Mouse (Mus musculus) ES-Bruce4 (cell line): ENCODE measurements around the gene Ambra1. TPM values are rescaled to one million over a fixed set of nuclear protein-coding genes. Genes with fewer than 3 reads are reported as not detected.

ENCODE experiments used
- H3K27ac ChIP-seq: 2 replicates; pipeline ENCODE4 v1.5.1; 2012; ENCODE audit warnings: low read length, inconsistent platforms; ENCODE audit not compliant: insufficient read depth
- H3K27me3 ChIP-seq: 2 replicates; pipeline ENCODE4 v1.6.1; 2012; ENCODE audit warnings: mild to moderate bottlenecking, low read length, inconsistent platforms; ENCODE audit not compliant: control insufficient read depth, poor library complexity, insufficient read depth, severe bottlenecking
- H3K36me3 ChIP-seq: 2 replicates; pipeline ENCODE4 v1.6.1; 2012; ENCODE audit warnings: inconsistent platforms, mild to moderate bottlenecking, low read length, moderate library complexity; ENCODE audit not compliant: control insufficient read depth, poor library complexity, insufficient read depth, severe bottlenecking
- H3K4me1 ChIP-seq: one replicate; pipeline ENCODE4 v1.8.1; 2011; ENCODE audit warnings: low read length; ENCODE audit not compliant: control insufficient read depth, insufficient read depth
- H3K4me3 ChIP-seq: 2 replicates; pipeline ENCODE4 v1.5.1; 2011; ENCODE audit warnings: low read depth, mild to moderate bottlenecking, low read length
- H3K9ac ChIP-seq: 2 replicates; pipeline ENCODE4 v1.6.1; 2012; ENCODE audit warnings: low read depth, mild to moderate bottlenecking, inconsistent platforms; ENCODE audit not compliant: poor library complexity, severe bottlenecking
- H3K9me3 ChIP-seq: replicated peaks from 2 replicates; pipeline ENCODE4 v1.6.1; 2012; ENCODE audit warnings: mild to moderate bottlenecking, low read length, inconsistent platforms; ENCODE audit not compliant: control insufficient read depth, poor library complexity, insufficient read depth, severe bottlenecking
- CTCF ChIP-seq: IDR thresholded peaks from one replicate; pipeline ENCODE4 v1.8.1; 2011; ENCODE audit warnings: low read depth, low read length
- EP300 ChIP-seq: IDR thresholded peaks from 2 replicates; pipeline ENCODE4 v1.6.1; 2011; ENCODE audit warnings: low read depth, low read length; ENCODE audit not compliant: insufficient read depth
- POLR2A ChIP-seq: IDR thresholded peaks from one replicate; pipeline ENCODE4 v1.8.1; 2011; ENCODE audit warnings: low read length; ENCODE audit not compliant: insufficient read depth
- polyA plus RNA-seq: library from polyadenylated mRNA; stranded (reverse); fragments of >200 nt; gene quantifications from 2 replicates; pipeline ENCODE4 v1.2.4, GENCODE M21; 2011; ENCODE audit warnings: low read depth; ENCODE audit not compliant: missing spikeins, insufficient read depth, insufficient read length

The Ambra1 gene
- polyA plus RNA-seq: 43.1 and 50.4 TPM in 2 replicates

GRCm38 (mm10) chr2:91729971-91730821 is at the start of gene Ambra1:
Gene Ambra1 (plus strand): TSS chr2:91730134.
- Histone ChIP-seq H3K36me3 (no peaks in the 10 kb centered on the region), H3K27me3 (no peaks in the 10 kb centered on the region), H3K9ac (peak within 1 kb of the TSS; percentile 96), H3K4me3 (peak within 1 kb of the TSS; percentile 100), H3K4me1 (peaks cover 1% of the 10 kb centered on the region), H3K9me3 (no peaks in the 10 kb centered on the region), H3K27ac (peak within 1 kb of the TSS; percentile 91)
- TF ChIP-seq POLR2A (no peak), EP300 (0 out of 2 replicates have a peak, but pooled peaks have one; percentile 41)

- no peaks in the 10 kb centered on the region for H3K9me3 ChIP-seq
- peaks cover 34% of the 10 kb centered on the region for H3K36me3 ChIP-seq
- H3K27me3 ChIP-seq: no peaks in the 10 kb centered on the region
- H3K27ac ChIP-seq: no peak overlapping the region
- no peak overlapping the region for H3K9ac ChIP-seq
- no peak overlapping the region for H3K4me3 ChIP-seq
- H3K4me1 ChIP-seq: no peaks in the 10 kb centered on the region
- TF ChIP-seq EP300: no peak
- no peak for TF ChIP-seq POLR2A
- peak; percentile 21 for TF ChIP-seq CTCF
Measured at GRCm38 (mm10) chr2:91682850-91683249, 47.1 kb upstream of the Ambra1 start.

DNA sequence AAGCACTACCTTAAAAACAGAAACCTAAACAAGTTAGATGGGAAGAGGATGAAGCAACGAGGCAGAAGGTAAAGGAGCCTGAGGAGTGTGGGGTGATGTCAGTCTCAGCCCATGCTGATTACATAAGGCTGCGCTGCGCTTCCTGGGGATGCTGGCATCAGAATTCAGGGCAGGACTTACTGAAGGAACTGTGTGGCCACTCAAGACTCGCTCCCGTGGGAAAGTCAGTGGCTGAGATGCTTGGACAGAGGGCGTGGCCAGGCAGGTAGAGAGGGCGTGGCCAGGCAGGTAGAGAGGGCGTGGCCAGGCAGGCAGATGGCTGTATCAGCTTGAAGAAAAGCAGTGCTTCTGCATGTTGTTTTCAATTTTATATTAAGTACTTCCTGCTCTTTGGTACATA is 46.0 kb upstream of the Ambra1 start:
- Histone ChIP-seq H3K36me3 (peaks cover 36% of the 10 kb centered on the region), H3K9me3 (no peaks in the 10 kb centered on the region), H3K27me3 (no peaks in the 10 kb centered on the region), H3K27ac (no peak overlapping the region), H3K9ac (no peak overlapping the region), H3K4me3 (no peak overlapping the region), H3K4me1 (no peaks in the 10 kb centered on the region)
- no peak for TF ChIP-seq POLR2A
- TF ChIP-seq EP300: no peak
- TF ChIP-seq CTCF: no peak

GRCm38 (mm10) chr2:91689452-91689851 is 40.5 kb upstream of the Ambra1 start:
- H3K27ac ChIP-seq: no peak overlapping the region
- no peak overlapping the region for H3K9ac ChIP-seq
- TF ChIP-seq EP300 (no peak), POLR2A (no peak), CTCF (no peak)
- H3K27me3 ChIP-seq: no peaks in the 10 kb centered on the region
- H3K9me3 ChIP-seq: no peaks in the 10 kb centered on the region
- H3K36me3 ChIP-seq: peaks cover 41% of the 10 kb centered on the region
- H3K4me3 ChIP-seq: no peak overlapping the region
- no peaks in the 10 kb centered on the region for H3K4me1 ChIP-seq

- Histone ChIP-seq H3K4me3 (no peak overlapping the region), H3K9me3 (no peaks in the 10 kb centered on the region), H3K27ac (no peak overlapping the region), H3K4me1 (no peaks in the 10 kb centered on the region), H3K27me3 (no peaks in the 10 kb centered on the region), H3K9ac (no peak overlapping the region), H3K36me3 (peaks cover 23% of the 10 kb centered on the region)
- TF ChIP-seq POLR2A (no peak), EP300 (no peak), CTCF (no peak)
Measured at GRCm38 (mm10) chr2:91695436-91696224, 34.3 kb upstream of the Ambra1 start.

DNA sequence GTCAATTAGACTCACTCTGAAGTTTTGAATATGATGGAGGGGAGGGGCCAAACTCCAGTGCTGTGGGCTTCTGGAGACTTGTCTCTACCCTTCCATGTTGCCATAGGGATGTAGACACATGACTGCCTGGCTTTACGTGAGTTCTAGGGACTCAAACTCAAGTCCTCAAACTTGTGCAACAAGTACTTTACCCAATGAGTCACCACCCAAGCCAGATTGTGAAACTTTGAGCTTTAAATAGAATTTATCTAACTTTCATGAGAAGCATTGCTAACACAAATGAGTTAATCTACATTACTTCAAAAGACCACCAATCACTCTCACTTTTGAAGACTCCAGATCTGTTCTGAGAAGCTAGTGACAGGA is 33.7 kb upstream of the Ambra1 start:
- TF ChIP-seq CTCF: no peak
- TF ChIP-seq EP300: no peak
- TF ChIP-seq POLR2A: no peak
- peaks cover 22% of the 10 kb centered on the region for H3K36me3 ChIP-seq
- H3K9ac ChIP-seq: no peak overlapping the region

More for the DNA sequence above, 33.7 kb upstream of the Ambra1 start:
- Histone ChIP-seq H3K27ac (no peak overlapping the region), H3K4me1 (no peaks in the 10 kb centered on the region), H3K9me3 (no peaks in the 10 kb centered on the region), H3K27me3 (no peaks in the 10 kb centered on the region), H3K4me3 (no peak overlapping the region)
